Mouse (Mus musculus) liver, embryonic 16.5 days (tissue): ENCODE measurements at regions not wholly inside any gene's neighbourhood (a gene's known extent, or its start where the extent isn't known, plus 50 kb on each side); places are given as distances from the start of the nearest gene placed in this dataset.

ENCODE experiments used
- ATAC-seq: fragments of 200-750 bp; cut with Nextera tagmentation; 2 replicates; pipeline ENCODE4 v1.8.0; 2017; ENCODE audit warnings: low read depth, mild to moderate bottlenecking, moderate number of reproducible peaks, moderate library complexity
- H3K27ac ChIP-seq: fragments of 300-500 bp; sonication (generic); 2 replicates; pipeline ENCODE4 v1.5.1; 2014; ENCODE audit warnings: mild to moderate bottlenecking, low read length
- H3K27me3 ChIP-seq: fragments of 300-500 bp; sonication (generic); 2 replicates; pipeline ENCODE4 v1.6.1; 2014; ENCODE audit warnings: low read depth, low read length, mixed read lengths; ENCODE audit not compliant: control insufficient read depth, insufficient read depth
- H3K36me3 ChIP-seq: fragments of 300-500 bp; sonication (generic); 2 replicates; pipeline ENCODE4 v1.6.1; 2014; ENCODE audit warnings: mild to moderate bottlenecking; ENCODE audit not compliant: control insufficient read depth, insufficient read depth
- H3K4me1 ChIP-seq: fragments of 300-500 bp; sonication (generic); 2 replicates; pipeline ENCODE4 v1.6.1; 2014; ENCODE audit warnings: low read depth, low read length, mixed read lengths; ENCODE audit not compliant: control insufficient read depth
- H3K4me2 ChIP-seq: fragments of 300-500 bp; sonication (generic); 2 replicates; pipeline ENCODE4 v1.6.1; 2014; ENCODE audit warnings: low read depth, low read length, mixed read lengths
- H3K4me3 ChIP-seq: fragments of 300-500 bp; sonication (generic); 2 replicates; pipeline ENCODE4 v1.5.1; 2014; ENCODE audit warnings: low read depth, mild to moderate bottlenecking, low read length
- H3K9ac ChIP-seq: fragments of 300-500 bp; sonication (generic); 2 replicates; pipeline ENCODE4 v1.6.1; 2014; ENCODE audit warnings: low read depth, low read length
- H3K9me3 ChIP-seq: fragments of 300-500 bp; sonication (generic); replicated peaks from 2 replicates; pipeline ENCODE4 v1.6.1; 2016; ENCODE audit warnings: low read length; ENCODE audit not compliant: control insufficient read depth
- WGBS: fragments of 180-500 bp; shearing (Covaris S2); extraction: QIAGEN DNeasy Blood & Tissue Kit; methylation state at CpG from one replicate; pipeline ENCODE4 v1.1.7; 2014; ENCODE audit not compliant: insufficient replicate concordance; 5-methylcytosine and 5-hydroxymethylcytosine counted together

DNA sequence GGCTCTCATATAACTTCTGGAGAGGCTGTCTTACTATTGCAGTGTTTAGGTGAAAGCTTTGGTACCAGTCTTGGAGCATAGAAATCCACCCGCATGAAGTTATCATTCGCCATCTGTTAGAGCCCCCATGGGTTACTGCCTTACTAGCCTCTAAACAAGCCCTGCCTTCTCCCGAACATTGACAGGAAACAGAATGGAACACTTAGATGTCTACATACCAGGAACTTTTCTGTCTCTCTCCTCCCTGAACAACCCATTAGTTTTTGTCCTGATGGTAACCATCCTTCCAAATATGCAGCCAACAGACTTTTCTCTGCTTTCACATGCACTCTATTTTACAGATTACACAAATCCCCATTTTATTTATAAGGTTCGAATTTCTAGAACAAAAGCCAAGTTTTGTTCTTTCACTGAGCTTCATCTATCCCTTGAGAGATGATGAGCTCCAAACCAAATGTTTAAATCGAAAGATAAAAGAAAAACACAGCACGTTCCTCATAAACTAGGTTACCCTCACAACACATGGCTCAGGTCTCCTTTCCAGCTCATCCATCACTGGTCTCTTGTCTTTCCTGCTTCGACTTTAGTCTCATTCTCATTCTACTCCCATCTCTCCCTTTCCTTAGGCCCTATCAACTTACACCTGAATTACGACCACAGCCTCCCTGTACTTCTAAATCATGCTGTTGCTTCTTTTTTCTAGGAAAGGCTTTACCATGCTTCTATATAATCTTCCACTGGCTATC, 114.8 kb upstream of the Wdr75 start:
- Histone ChIP-seq H3K36me3 (no peaks in the 10 kb centered on the region), H3K4me1 (no peaks in the 10 kb centered on the region), H3K27me3 (no peaks in the 10 kb centered on the region), H3K4me2 (no peak overlapping the region), H3K27ac (no peak overlapping the region), H3K4me3 (no peak overlapping the region), H3K9me3 (no peaks in the 10 kb centered on the region), H3K9ac (no peak overlapping the region)
- ATAC-seq = no peak
- 60% methylated on average over 8 of the region's 8 CpGs for WGBS

GRCm38 (mm10) chr1:45700893-45701292, 94.1 kb upstream of the Wdr75 start:
- 20% methylated on average over 1 of the region's 1 CpGs for WGBS
- Histone ChIP-seq H3K9me3 (no peaks in the 10 kb centered on the region), H3K27ac (no peak overlapping the region), H3K36me3 (no peaks in the 10 kb centered on the region), H3K27me3 (no peaks in the 10 kb centered on the region), H3K4me1 (no peaks in the 10 kb centered on the region), H3K9ac (no peak overlapping the region), H3K4me3 (no peak overlapping the region), H3K4me2 (no peak overlapping the region)
- no peak for ATAC-seq

DNA sequence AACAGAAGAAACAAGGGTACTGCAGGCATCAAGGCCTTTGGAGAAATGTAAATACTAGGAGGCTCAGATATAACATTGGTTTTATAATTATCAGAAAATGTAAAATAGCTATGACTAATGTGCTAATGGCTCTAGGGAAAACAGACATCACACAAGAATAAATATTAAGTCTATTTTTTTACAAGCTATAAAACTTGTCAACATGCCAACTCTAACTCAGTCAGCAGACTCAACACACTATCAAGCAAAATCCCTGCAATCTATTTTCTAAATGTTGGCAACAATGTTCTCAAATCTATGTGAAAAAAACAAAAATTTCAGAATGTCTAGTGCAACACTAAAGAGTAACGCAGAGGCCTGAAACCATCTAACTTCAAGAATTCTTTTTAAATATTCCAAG, 93.5 kb upstream of the Wdr75 start:
- H3K4me2 ChIP-seq = no peak overlapping the region
- 81% methylated on average over 1 of the region's 1 CpGs for WGBS
- no peak for ATAC-seq
- H3K4me3 ChIP-seq = no peak overlapping the region
- H3K27me3 ChIP-seq = no peaks in the 10 kb centered on the region
- no peaks in the 10 kb centered on the region for H3K9me3 ChIP-seq
- H3K4me1 ChIP-seq = no peaks in the 10 kb centered on the region
- H3K9ac ChIP-seq = no peak overlapping the region
- no peaks in the 10 kb centered on the region for H3K36me3 ChIP-seq
- H3K27ac ChIP-seq = no peak overlapping the region

DNA sequence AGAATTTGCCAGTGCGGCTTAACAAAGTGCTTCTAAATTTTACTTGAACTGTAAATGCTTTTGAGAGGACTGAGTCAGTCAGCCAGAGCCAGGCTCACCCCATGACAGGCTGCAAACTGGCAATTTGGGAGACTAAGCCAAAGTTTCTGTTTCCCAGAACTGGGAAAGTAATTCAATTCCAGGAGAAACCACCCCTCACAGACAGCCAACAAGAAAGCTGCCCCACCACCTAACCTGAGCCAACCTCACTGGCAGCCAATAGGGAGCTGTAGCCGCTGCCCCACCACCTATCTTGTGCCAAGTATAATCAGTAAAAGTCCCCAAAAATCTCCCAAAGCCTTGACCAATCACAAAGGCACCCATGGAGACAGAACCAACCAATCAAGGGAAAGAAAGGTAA, 71.6 kb upstream of the Wdr75 start:
- H3K4me3 ChIP-seq = no peak overlapping the region
- no peaks in the 10 kb centered on the region for H3K36me3 ChIP-seq
- H3K4me1 ChIP-seq = no peaks in the 10 kb centered on the region
- 78% methylated on average over 2 of the region's 2 CpGs for WGBS
- no peak overlapping the region for H3K9ac ChIP-seq
- no peak for ATAC-seq
- H3K27ac ChIP-seq = no peak overlapping the region
- no peaks in the 10 kb centered on the region; the same call in 1 of the 2 replicates for H3K9me3 ChIP-seq
- H3K4me2 ChIP-seq = no peak overlapping the region
- H3K27me3 ChIP-seq = no peaks in the 10 kb centered on the region

DNA sequence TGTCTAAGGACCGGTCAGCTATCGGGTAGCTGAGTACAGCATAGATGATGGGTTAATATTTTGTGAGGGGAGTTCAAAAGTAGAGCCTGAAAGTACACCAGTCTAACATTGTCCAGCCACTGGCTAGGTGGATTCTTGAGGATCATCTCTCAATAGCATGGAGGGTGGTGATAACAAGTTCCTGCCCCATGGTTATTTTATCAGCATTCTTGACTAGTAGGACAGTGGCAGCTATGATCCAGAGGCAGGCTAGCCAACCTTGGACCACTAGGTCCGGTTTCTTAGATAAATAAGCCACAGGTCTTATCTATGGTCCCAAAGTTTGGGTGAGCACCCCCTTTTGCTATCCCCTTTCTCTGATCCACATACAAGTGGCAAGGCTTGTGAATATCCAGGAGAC, 62.0 kb upstream of the Wdr75 start:
- no peak overlapping the region for H3K27ac ChIP-seq
- peak; percentile 48 for ATAC-seq
- 52% methylated on average over 3 of the region's 3 CpGs for WGBS

DNA sequence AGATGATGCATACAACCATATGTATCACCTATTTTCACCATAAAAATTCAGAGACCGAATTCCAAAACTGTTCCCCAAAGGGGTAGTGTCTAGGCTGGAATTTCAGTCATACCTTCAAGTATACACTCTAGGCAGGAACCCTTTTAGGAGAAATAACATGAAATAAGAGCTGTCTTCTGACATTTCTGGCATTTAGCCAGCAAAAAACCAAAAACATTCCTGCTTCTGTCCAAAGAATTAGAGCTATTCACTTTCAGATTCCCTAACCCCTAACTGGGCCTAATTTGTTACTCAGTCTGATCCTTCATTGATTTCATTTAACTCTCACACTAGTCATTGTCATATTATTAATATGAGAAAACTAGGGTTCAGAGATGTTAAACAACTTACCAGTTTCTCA, 49.8 kb upstream of the Wdr75 start:
- Histone ChIP-seq H3K9me3 (no peaks in the 10 kb centered on the region), H3K4me1 (no peaks in the 10 kb centered on the region), H3K36me3 (no peaks in the 10 kb centered on the region), H3K27ac (no peak overlapping the region), H3K9ac (no peak overlapping the region), H3K27me3 (no peaks in the 10 kb centered on the region), H3K4me3 (no peak overlapping the region), H3K4me2 (no peak overlapping the region)
- WGBS = 58% methylated on average over 1 of the region's 1 CpGs
- no peak for ATAC-seq

More for the DNA sequence above, 62.0 kb upstream of the Wdr75 start:
- Histone ChIP-seq H3K36me3 (no peaks in the 10 kb centered on the region), H3K4me3 (no peak overlapping the region), H3K9ac (no peak overlapping the region), H3K4me1 (no peaks in the 10 kb centered on the region), H3K27me3 (no peaks in the 10 kb centered on the region), H3K4me2 (no peak overlapping the region), H3K9me3 (no peaks in the 10 kb centered on the region)
